Mouse (Mus musculus): ENCODE measurements around the gene Afmid. TPM values are rescaled to one million over a fixed set of nuclear protein-coding genes. Genes with fewer than 3 reads are reported as not detected.

Afmid gene
- polyA plus RNA-seq, 1 experiment from 2014 or later = 6.1 TPM

- Histone ChIP-seq H3K9ac (replicated peaks; ENCODE audit: low read length) (no peak overlapping the region), H3K27ac (ENCODE audit: low read length) (peak overlapping the region; percentile 59), H3K9me3 (ENCODE audit: low read length) (no peaks in the 10 kb centered on the region), H3K4me2 (replicated peaks; ENCODE audit: low read depth, low read length) (no peak overlapping the region), H3K4me1 (ENCODE audit: insufficient read depth, low read length) (peaks cover 49% of the 10 kb centered on the region), H3K4me3 (ENCODE audit: low read length) (no peak overlapping the region), H3K36me3 (ENCODE audit: insufficient read depth, low read length) (no peaks in the 10 kb centered on the region), H3K27me3 (ENCODE audit: insufficient read depth, low read length) (no peaks in the 10 kb centered on the region)
- no peak for ATAC-seq (ENCODE audit: low FRiP score, low TSS enrichment)
- 73% methylated on average over 1 of the region's 1 CpGs for WGBS
These were observed 56.5 kb downstream of the Afmid start for GRCm38 (mm10) chr11:117882208-117882607.

- no peak for ATAC-seq (ENCODE audit: low FRiP score, low TSS enrichment)
- no peak overlapping the region; the same call in 1 of the 2 replicates for H3K27ac ChIP-seq (ENCODE audit: low read length)
- 38% methylated on average over 5 of the region's 5 CpGs for WGBS
- H3K4me3 ChIP-seq (ENCODE audit: low read length) = no peak overlapping the region
- no peak overlapping the region for H3K9ac ChIP-seq (replicated peaks; ENCODE audit: low read length)
- H3K4me1 ChIP-seq (ENCODE audit: insufficient read depth, low read length) = peaks cover 50% of the 10 kb centered on the region
- no peaks in the 10 kb centered on the region for H3K36me3 ChIP-seq (ENCODE audit: insufficient read depth, low read length)
- no peaks in the 10 kb centered on the region for H3K9me3 ChIP-seq (ENCODE audit: low read length)
- H3K27me3 ChIP-seq (ENCODE audit: insufficient read depth, low read length) = peaks cover 3% of the 10 kb centered on the region; the same call in 1 of the 2 replicates
- H3K4me2 ChIP-seq (replicated peaks; ENCODE audit: low read depth, low read length) = no peak overlapping the region
These were observed 60.3 kb downstream of the Afmid start for GRCm38 (mm10) chr11:117886000-117886399.

GRCm38 (mm10) chr11:117888168-117888852 lies 62.6 kb downstream of the Afmid start:
- Histone ChIP-seq H3K27ac (ENCODE audit: low read length) (no peak overlapping the region), H3K4me2 (replicated peaks; ENCODE audit: low read depth, low read length) (peak overlapping the region; percentile 50), H3K4me3 (ENCODE audit: low read length) (no peak overlapping the region), H3K9ac (replicated peaks; ENCODE audit: low read length) (peak overlapping the region; percentile 55; the same call in 1 of the 2 replicates), H3K4me1 (ENCODE audit: insufficient read depth, low read length) (peaks cover 40% of the 10 kb centered on the region), H3K36me3 (ENCODE audit: insufficient read depth, low read length) (no peaks in the 10 kb centered on the region), H3K27me3 (ENCODE audit: insufficient read depth, low read length) (peaks cover 12% of the 10 kb centered on the region; the same call in 1 of the 2 replicates), H3K9me3 (ENCODE audit: low read length) (no peaks in the 10 kb centered on the region)
- 19% methylated on average over 20 of the region's 20 CpGs for WGBS
- ATAC-seq (ENCODE audit: low FRiP score, low TSS enrichment) = no peak

- WGBS = 7% methylated on average over 33 of the region's 33 CpGs
- Histone ChIP-seq H3K9me3 (ENCODE audit: low read length) (no peaks in the 10 kb centered on the region), H3K4me2 (replicated peaks; ENCODE audit: low read depth, low read length) (peak overlapping the region; percentile 50), H3K36me3 (ENCODE audit: insufficient read depth, low read length) (no peaks in the 10 kb centered on the region), H3K4me3 (ENCODE audit: low read length) (peak overlapping the region; percentile 21), H3K4me1 (ENCODE audit: insufficient read depth, low read length) (peaks cover 40% of the 10 kb centered on the region), H3K27ac (ENCODE audit: low read length) (peak overlapping the region; percentile 61; the same call in 1 of the 2 replicates), H3K27me3 (ENCODE audit: insufficient read depth, low read length) (peaks cover 12% of the 10 kb centered on the region; the same call in 1 of the 2 replicates), H3K9ac (replicated peaks; ENCODE audit: low read length) (peak overlapping the region; percentile 55)
- no peak; the same call in 1 of the 2 replicates for ATAC-seq (ENCODE audit: low FRiP score, low TSS enrichment)
These were observed 63.4 kb downstream of the Afmid start for GRCm38 (mm10) chr11:117888853-117889822.

Other genes starting within 250 kb of the Afmid start
- gene Tnrc6c, start 171.6 kb upstream of the Afmid start, polyA plus RNA-seq (2015; fragmentation: Nextera tagmentation; extraction: Ambion mirVana) = 9.1 and 10.7 TPM in 2 replicates
- gene Tmc8, start 43.8 kb upstream of the Afmid start, polyA plus RNA-seq (2015; fragmentation: Nextera tagmentation; extraction: Ambion mirVana) = 3.6 TPM in 2 replicates
- gene Tmc6, start 43.7 kb upstream of the Afmid start, polyA plus RNA-seq (2015; fragmentation: Nextera tagmentation; extraction: Ambion mirVana) = 47.9 and 50.5 TPM in 2 replicates
- gene 6030468B19Rik, start 28.3 kb upstream of the Afmid start, polyA plus RNA-seq (2015; fragmentation: Nextera tagmentation; extraction: Ambion mirVana) = 0.33 and 0.54 TPM in 2 replicates
- gene Gm20708, start 16.3 kb upstream of the Afmid start, polyA plus RNA-seq (2015; fragmentation: Nextera tagmentation; extraction: Ambion mirVana) = 0.26 and 0.44 TPM in 2 replicates
- 93.2 and 106 TPM in 2 replicates for gene Syngr2, start 16.3 kb upstream of the Afmid start, polyA plus RNA-seq (2015; fragmentation: Nextera tagmentation; extraction: Ambion mirVana)
- gene Tk1, start 168 bp downstream of the Afmid start, polyA plus RNA-seq (2015; fragmentation: Nextera tagmentation; extraction: Ambion mirVana) = 128 and 136 TPM in 2 replicates
- 284 and 298 TPM in 2 replicates for gene Birc5, start 23.3 kb downstream of the Afmid start, polyA plus RNA-seq (2015; fragmentation: Nextera tagmentation; extraction: Ambion mirVana)
- gene Tmem235, start 34.8 kb downstream of the Afmid start, polyA plus RNA-seq (2015; fragmentation: Nextera tagmentation; extraction: Ambion mirVana) = not detected in 2 replicates
- 6.9 and 7.7 TPM in 2 replicates for gene Tha1, start 47.6 kb downstream of the Afmid start, polyA plus RNA-seq (2015; fragmentation: Nextera tagmentation; extraction: Ambion mirVana)
- gene Socs3, start 144.1 kb downstream of the Afmid start, polyA plus RNA-seq (2015; fragmentation: Nextera tagmentation; extraction: Ambion mirVana) = 14.6 and 15.9 TPM in 2 replicates
- 37.5 and 41.8 TPM in 2 replicates for gene Pgs1, start 160.4 kb downstream of the Afmid start, polyA plus RNA-seq (2015; fragmentation: Nextera tagmentation; extraction: Ambion mirVana)

All from kidney, embryonic 16.5 days (tissue).